Mouse (Mus musculus) left cerebral cortex, adult 8-10 months (tissue): Measurements from ENCODE around the gene Rnf38. TPM values are rescaled to one million over a fixed set of nuclear protein-coding genes. Genes with fewer than 3 reads are reported as not detected.
A peak's percentile ranks its signal among the peaks of the same experiment; 100 is the strongest.

ENCODE experiments used
- DNase-seq, 2 experiments: peaks; one replicate each; pipeline ENCODE4 v3.0.0; 2022; ENCODE audit warnings: low spot score in 2 of 2
- total RNA-seq, 4 experiments: library from RNA; stranded (reverse); gene quantifications; 2 replicates each; pipeline ENCODE4 v1.2.4; 2022

The Rnf38 gene
- 10 to 100 TPM; 54.2 to 61.5 (median 58.1) TPM for total RNA-seq

DNA sequence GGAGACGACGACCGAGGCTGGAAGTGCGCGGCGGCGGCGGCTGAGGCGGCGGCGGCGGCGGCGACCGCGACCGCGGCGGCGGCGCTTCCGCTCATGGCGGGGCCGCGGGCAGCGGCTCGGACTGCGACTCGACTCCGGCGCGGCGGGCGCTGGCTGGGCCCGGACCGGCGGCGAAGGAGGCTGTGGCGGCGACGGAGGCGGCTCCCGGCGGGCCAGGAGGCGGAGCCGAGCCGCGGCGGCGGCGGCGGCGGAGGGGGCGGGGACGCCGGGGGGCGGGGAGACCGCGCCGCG, at the start of gene Rnf38:
Gene Rnf38 (minus strand): TSS at position 77 of the 291 bp plus-strand sequence.
- DNase-seq: no peak

DNA sequence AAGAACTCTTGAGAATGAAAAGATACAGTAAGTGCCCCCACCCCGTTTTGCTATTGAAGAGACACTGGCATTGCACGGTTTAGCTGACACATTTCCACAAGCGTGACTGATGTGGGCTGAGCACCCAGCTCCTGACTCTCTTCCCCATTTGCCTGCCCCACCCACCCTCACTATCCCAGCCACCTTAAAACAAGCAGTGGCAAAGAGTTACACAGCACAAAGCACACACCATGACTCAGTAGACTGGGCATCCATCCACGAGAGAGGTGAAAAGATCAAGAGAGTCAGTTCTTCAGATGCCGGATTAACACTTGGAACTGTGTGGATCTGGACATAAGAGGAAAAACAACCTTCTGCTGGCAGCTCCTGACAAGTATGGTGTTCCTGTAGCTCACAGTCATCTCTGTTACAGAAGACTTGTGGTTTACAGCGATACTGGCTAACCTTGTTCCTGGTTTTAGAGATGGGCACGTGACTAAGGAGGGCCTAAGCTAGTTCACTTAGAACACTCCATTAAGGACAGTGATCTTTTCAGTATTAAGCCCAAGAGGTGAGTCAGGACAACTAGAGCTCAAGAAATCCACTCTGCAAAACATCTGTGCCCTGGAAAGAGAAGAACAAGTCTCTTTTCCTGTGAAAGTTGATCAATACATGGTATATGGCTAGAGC, 48.1 kb upstream of the Rnf38 start:
- no peak for DNase-seq

DNA sequence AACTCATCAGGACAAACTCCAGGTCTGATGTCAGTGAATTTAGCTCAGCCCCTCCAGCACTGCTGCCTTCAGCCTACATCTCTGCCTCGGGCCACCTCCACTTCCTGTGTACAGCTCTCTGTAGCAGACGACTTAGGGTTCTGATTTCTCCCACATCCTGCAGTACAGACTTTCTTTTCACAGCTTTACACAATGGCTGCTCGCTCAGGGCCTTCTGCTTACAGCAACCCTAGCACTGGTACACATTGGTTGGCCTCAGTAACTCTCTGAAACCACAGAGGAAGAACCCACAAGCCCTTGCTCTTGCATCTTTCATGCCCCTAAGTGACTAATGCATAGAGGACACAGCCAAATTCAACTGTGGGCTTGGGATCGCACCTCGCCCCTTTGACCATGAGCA, 37.5 kb upstream of the Rnf38 start:
- no peak for DNase-seq

DNA sequence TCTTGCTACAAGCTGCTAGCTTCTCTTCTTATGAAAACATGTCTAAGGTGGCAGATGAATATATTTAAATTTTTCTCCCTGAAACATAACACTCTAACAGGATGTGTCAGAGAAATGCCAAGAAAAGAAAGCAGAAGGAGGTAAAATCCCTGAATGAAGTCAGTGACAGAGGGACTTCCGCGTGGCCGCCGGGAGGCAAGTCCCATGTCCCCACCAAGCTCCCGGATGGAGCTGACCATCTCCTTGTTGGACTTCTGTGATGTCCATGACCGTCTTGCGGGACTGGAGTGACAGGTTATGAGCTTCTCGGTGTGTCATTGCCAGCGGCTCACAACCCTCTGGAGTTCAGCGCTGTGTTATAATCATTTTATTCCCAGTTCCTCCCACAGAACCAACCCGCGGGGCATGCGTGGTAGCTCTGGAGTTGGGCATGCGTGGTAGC, 35.8 kb upstream of the Rnf38 start:
- peak in 1 of 2 experiments; percentile 42 for DNase-seq

DNA sequence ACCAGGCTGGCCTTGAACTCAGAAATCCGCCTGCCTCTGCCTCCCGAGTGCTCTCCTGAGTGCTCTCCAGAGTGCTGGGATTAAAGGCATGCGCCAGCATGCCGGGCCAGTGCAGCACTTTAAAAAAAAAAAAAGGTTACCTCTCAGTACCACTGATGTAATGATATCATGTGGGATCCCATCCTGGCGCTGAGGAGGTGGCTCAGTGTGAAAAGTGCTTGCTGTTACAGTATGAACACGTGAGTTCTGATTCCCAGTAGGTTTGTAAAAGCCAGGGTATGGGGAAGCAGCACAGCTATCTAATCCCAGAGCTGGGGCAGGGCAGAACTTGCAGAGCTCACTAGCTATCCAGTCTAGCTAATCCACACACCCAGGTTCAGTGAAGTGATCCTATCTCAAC, 33.8 kb upstream of the Rnf38 start:
- no peak for DNase-seq

DNA sequence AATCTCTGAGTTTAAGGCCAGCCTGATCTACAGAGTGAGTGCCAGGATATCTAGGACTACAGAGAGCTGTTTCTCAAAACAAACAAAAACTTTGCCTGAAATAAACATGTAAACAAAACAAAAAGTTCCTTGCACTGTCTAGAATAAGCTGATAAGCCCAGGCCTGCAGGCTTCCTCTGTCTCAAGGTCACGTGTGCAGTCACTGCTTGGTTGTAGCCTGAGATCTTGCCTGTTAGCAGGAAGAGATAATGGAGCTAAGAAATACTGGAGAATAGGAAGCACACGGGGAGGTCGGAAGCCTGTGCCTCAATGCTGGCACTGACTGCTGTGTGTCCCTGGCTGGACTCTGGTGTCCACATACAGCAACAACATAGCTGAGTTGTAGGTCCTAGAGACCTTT, 31.9 kb upstream of the Rnf38 start:
- DNase-seq: no peak

DNA sequence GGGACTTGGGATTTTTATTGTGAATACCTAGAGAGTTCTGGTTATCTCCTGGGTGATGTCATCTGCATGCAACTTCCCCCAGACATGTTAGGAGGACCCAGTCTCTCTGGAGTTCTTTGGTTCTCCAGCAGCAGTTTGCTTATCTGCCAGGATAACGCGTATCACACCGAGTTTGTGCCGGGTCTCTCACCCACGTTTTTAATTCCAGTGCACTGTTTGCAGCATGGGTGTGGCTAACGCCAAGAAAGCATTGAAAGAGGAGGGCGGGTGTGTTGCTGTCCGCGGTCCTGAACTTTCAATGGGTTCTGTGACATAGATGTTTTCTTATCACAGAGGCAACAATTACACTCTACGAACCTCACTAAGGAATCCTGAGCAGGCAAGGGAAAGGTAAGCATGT, 26.7 kb upstream of the Rnf38 start:
- DNase-seq: no peak

DNA sequence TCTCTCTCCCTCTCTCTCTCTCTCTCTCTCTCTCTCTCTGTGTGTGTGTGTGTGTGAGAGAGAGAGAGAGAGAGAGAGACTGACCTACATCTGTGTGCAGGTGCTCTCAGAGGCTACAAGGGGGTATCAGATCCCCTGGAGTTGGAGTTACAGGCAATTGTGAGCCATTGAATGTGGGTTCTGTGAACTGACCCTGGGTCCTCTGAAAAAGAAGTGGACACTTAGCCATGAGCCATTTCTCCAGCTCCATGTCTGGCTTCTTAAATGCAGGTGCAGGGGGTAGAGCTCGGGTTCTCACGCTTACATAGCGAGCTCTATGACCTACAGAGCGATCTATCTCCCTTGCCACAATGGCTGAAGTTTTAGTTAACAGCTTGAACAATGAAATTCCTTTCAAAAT, 25.5 kb upstream of the Rnf38 start:
- DNase-seq: no peak

DNA sequence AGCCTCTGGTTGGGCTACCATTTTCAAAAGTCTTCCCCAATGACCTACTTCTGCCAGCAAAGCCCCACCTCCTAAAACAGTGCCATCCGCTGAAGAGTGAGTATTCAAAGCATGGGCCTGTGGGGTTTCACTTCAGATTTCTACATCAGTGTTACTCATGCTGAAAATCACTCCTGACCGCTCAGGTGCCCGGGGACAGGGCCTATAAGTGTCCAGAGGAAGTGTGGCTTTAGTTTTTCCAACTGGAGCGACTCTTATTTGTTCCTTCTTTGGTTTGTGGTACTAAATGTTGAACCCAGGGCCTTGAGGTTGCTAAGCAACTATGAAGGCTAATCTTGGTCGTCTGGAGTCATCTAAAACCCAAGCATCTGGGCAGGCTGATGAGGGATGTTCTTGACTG, 21.0 kb upstream of the Rnf38 start:
- no peak for DNase-seq

DNA sequence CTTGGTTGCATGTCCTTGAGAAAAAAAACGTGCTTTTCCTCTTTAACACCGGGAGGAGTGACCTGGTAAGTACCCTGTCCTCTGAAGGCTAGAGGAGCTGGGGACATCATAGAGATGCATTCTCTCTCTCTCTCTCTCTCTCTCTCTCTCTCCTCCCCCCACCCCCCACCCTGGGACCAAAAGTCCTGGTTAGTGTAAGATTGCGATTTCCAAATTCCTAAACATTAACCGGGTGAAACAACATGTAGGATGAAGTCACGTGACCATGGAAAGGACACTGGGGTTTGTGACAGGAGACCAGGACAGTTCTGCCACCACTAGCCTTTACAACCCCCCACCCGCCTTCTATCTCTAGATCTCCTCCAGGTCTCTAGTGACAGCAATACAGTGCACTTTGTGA, 19.6 kb upstream of the Rnf38 start:
- DNase-seq: no peak

DNA sequence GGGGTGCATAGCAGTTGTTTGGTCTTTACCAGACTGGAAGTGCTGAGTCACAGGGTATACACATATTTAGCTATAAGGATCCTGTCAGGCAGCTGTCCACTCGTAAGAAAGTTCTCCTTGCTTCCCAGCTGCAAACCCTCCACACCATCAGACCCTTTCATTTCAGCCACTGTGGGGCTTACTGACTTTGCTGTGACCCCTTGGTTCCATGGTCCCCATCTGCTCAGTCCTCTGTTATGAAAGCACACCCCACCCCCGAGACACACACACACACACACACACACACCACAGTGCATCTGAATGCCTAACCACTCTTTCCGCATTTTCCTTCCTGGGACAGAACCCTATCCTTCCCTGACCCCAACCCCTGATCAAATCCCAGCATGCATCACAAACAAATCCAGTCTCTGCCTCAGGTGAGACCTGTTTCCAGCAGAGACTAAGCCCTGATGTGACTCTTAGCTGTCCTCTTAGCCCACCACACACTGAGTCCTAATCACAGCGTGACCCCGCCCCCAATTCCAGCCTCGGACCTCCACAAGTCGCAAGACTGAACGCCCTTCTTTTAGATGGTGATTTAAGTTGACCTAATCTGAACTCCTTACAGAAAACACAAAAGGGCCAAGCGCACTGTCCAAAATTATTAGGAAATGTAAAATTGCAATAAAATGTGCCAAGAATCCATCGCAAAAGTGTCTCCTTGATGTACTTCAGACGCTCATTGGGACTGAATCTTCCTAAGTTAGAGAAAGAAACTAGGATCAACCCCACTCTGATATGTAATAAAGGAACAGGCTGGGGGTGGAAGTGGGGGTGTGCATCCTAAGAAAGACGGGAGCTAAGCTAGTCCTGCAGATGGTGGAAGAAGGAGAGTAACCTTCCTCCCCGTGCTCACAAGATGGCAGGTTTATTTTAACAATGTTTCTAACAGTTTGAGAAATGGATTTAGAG, 18.7 kb upstream of the Rnf38 start:
- DNase-seq: peak in 1 of 2 experiments; percentile 39

DNA sequence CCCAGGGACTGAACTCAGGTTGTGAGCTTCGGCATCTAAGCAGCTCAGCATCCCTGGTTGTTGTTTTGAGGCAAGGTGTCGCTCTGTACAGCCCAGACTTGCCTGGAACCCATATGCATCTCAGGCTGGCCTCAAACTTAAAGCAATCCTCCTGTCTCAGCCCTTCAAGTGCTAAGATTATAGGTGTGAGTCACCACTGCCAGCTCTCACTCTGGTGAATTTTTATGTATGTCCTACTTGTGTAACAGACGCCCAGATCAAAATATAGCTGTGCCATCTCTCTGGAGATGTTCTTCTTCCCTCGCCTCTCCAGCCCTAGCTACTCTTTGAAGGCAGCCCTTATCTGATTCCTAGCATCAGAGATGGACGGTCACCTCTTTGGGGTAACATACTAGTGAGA, 17.9 kb upstream of the Rnf38 start:
- peak in 1 of 2 experiments; percentile 28 for DNase-seq

DNA sequence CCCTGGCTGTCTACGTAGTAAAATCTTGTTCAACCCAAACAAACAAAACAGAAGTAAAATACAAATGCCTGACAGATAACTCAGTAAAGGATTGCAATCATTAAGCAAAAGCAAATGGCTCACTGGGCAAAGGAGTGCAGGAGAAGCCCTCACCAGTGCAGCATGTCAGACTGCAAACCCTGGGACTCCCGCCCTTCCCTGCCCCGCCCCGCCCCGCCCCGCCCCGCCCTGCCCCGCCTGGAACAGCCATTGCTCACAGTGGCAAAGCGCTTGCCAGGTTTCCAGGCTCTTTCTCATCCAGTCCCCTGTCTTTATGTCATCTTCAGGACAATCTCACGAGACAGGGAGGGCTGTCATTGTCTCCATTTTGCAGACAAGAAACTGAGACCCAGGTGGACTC, 16.1 kb upstream of the Rnf38 start:
- DNase-seq: no peak

DNA sequence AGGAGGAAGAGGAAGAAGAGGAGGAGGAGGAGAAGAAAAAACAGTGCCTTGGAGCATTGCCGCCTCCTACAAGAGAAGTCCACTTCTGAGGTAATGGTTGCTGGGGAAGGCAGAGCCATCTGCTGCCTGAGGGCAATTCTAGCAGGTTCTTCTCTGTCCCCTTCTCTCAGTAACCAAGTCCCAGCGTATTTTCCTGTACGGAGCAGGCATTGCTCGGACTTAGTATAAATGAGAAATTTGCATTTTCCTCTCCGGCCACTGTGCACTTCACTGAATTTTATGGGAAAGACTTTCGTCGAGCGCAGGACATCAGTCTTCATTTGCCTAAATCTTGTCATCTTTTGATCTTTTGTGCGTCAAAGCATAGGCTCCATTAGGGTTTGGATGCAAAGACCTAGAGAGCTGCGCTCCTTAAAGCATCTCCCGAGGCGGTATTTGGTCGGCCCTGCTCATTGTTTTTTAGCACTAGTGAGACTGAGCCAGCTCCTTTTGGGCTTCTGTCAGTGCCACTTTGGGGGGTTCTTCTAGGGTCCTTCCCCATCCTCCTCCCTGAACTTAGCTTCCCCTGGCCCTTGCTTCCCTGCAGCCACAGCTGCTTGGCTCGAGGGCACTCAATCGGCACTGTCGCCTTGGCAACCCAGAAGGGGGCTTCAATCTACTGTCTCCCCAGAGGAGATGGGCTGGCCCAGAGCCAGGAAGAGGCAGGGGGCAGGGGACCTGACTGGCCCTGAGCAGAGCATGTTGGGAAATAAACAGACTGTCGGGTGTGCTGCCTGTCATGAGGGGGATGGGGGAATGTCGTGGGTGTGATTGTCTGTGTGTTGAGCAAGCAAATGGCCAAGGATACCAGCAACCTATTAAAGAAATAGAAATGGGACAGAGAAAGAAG, 13.7 kb upstream of the Rnf38 start:
- DNase-seq: no peak

DNA sequence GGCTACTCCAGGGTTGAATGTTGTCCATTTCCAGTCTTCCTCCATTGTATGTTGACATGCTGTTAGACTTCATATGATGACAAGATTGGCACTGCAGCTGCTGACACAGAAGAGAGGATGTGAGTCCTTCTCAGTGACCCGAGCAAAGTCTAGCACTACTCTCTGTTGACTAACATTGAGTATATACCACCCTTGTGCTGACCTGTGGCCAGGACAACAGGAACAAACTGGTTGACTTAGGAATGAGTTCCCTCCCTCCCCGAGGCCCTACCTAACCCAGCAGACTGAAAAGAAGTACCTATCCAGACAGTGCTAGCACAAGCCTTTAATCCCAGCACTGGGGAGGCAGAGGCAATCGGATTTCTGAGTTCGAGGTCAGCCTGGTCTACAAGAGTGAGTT, 12.7 kb upstream of the Rnf38 start:
- DNase-seq: no peak

DNA sequence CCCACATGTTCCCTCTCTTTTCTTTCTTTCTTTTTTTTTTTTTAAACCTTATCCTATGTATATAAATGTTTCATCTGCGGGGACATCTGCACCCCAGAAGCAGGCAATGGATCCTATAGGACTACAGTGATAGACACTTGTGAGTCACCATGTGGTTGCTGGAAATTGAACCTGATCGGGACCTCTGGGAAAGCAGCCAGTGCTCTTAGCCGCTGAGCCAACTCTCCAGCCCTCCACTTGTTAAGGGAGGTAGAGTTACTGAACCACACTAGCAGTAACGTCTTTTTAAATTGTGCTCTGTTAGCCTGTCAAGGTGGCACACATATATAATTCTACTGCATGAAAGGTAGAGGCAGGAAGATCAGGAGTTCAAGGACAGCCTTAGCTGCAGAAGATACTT, 8.0 kb upstream of the Rnf38 start:
- DNase-seq: no peak

DNA sequence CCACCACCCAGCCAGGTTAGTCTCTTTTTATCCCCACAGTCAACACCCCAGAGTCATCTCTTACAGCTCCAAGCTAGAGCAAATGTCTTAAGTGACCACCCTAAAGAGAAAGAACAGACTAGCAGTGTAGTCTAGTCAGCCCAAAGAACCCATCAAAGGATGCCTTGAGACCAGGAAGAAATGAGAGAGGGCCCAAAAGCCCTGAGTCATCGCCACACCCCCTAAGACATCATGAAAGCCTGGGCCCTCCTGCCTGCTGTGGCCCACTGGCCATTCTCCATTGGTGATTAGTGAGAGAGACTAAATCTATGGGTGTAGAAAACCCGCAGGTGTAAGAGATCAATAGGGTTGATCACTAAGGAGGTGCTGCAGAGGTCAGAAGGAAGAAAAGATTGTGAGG, 2.4 kb upstream of the Rnf38 start:
- no peak for DNase-seq

DNA sequence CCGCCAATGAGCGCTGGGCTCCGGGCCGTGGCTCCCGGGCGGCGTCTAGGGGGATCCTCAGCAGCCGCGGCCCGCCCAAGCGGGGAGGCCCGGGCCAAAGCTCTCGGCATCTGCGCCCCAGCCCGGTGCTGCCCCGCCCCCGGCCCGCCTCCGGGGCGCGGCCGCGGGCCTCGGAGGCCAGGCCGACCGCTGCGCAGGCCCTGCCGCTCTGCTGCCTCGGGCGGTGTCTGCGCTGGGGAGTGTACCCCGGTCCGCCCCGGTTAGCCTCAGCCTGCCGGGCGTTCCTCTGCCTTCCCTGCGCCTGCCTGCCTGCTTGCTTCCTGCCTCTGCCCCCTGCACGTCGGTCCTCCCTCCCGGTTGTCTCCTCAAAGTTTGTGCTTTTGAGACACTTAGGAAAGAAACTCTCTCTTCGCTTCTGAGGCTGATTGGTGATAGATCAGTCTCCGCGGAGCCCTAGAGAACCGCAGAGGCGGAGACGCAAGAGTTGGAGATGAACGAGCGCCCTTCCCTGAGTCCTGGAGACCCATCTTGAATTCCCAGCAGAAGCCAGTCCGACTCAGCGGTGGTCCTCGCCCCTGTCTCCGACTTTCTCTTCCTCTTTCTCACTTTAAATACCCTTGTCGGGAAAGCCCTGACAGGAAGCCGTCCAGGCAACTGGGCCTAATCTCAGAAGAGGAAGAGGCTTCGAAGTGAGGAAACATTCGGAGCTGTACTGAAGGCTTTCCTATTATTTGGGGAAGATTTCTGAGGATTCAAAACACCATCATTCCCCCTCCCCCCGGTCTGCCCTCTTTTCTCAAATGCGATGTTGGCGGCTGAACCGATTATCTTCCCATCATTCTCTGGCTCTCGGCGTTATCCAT, 646 bp upstream of the Rnf38 start:
- DNase-seq: peak; percentile 62 to 88

DNA sequence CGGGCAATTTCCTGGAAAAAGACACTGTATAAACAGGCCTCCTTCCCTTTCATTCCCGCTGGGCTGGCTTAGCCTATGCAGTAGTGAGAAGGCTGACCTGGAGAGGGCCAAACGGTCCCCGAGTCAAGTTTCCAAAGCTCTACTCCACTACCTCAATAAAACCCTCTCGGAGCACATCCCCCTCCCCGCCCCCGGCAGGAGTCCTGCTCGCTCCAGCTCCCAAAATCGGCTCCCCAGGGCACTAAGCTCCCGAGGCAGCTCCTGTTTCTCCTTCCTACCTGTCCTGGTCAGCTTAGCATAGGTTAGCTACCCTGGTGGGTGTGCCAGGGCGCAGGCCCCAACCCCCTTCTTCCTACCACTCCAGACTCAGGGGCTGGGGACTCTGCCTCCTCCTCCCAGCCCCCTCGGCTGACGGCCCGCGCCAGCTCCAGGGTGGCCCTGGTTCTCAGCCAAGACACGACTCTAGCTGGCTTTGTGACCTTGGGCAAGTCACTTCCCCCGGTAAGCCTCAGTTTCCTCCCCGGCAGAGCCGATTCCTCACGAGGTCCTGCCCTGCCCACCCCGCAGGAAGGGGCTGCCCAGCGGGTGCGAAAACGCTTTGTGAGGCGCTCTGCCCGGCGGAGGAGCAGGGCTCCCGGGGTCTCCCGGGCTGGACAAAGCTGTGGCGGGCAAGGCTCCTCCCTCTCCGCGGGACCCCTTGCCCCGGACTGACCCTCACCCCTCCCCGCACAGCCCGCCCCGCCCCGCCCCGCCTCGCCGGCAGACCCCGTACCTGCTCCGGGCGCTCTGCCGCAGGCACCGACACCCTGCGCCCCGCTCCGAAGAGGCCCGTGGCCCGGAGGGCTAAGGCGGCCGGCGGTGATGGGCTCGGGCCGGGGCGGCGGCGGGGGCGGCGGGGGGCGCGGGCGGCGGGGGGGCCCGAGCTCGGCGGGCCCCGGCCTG, 547 bp downstream of the Rnf38 start:
- peak in 1 of 2 experiments; percentile 33 for DNase-seq

DNA sequence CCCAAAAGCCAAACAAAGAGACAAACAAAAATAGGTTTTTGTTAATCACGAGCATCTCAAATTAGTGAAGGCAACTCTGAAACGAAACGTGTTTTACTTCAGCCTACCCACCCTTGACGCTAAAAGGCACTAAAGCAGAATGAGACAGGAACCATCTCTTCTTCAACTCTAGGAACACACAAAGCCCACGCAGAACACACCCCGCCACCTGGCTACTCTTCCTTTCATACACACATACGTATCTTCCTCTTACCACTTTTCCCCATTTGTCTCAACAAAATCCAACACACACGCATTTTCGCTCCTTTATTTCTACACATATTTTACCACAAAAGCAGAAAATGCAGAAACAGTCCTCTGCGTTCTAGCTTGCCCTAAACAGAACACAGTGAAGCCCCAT, 8.5 kb downstream of the Rnf38 start:
- DNase-seq: peak in 1 of 2 experiments; percentile 33
